ENCODE assay signal across 8 mouse cellular contexts in the genomic region with DNA sequence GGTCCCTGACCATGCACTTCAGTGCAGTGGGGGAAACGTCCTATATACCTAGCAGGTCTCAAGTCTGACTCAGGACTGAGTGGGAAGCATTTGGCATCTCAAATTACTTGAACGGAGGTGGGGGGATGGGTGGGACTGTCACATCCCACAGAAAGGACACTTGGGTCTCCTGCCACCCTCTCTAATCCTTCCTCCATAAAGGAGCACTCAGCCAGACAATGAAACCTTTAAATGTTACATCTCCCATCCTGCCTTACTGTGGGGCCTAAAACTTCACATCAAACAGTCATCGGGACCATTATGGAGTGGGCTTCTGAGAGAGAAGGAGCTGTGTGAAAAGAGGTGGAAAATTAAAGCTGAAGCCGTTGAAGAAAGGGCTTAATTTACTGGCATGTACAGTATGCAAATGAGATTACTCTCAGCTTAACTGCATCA.
DNase-seq lines count a peak whose midpoint lies in the region; ATAC-seq lines count a peak whose summit lies in the region.

No protein-coding gene starts in this region.

- peak; percentile 39 for DNase-seq in hindbrain, embryonic 10.5 days (ENCODE audit: low spot score)
- DNase-seq in hindbrain, embryonic 14.5 days (ENCODE audit: low spot score) = no peak
- peak; percentile 60 for DNase-seq in ES-CJ7 (ENCODE audit: low read depth, low spot score)
- DNase-seq in B cell, adult 2 months = no peak
- no peak for DNase-seq in lung, postnatal 36 days

- H3K4me2 ChIP-seq in hindbrain, embryonic 14.5 days (replicated peaks) = no peak overlapping the region
- peak overlapping the region; percentile 7; the same call in 1 of the 2 replicates for H3K4me2 ChIP-seq in embryonic facial prominence, embryonic 12.5 days (replicated peaks)
- peak overlapping the region; percentile 34 for H3K4me2 ChIP-seq in midbrain, embryonic 12.5 days (replicated peaks)

- 8% methylated on average over 4 of the region's 4 CpGs for WGBS in hindbrain, embryonic 10.5 days
- WGBS in hindbrain, embryonic 14.5 days = 6% methylated on average over 4 of the region's 4 CpGs
- WGBS in embryonic facial prominence, embryonic 12.5 days = 5% methylated on average over 4 of the region's 4 CpGs
- WGBS in midbrain, embryonic 12.5 days = 2% methylated on average over 4 of the region's 4 CpGs

- peaks cover 70% of the 10 kb centered on the region for H3K4me1 ChIP-seq in hindbrain, embryonic 10.5 days (replicated peaks)
- peaks cover 51% of the 10 kb centered on the region for H3K4me1 ChIP-seq in hindbrain, embryonic 14.5 days (replicated peaks; ENCODE audit: control insufficient read depth, insufficient read depth, low read length)
- peaks cover 44% of the 10 kb centered on the region for H3K4me1 ChIP-seq in embryonic facial prominence, embryonic 12.5 days
- peaks cover 60% of the 10 kb centered on the region for H3K4me1 ChIP-seq in midbrain, embryonic 12.5 days

- peak overlapping the region; percentile 20; the same call in 1 of the 2 replicates for H3K27ac ChIP-seq in hindbrain, embryonic 10.5 days
- no peak overlapping the region for H3K27ac ChIP-seq in hindbrain, embryonic 14.5 days
- no peak overlapping the region for H3K27ac ChIP-seq in embryonic facial prominence, embryonic 12.5 days
- peak overlapping the region; percentile 35; the same call in 1 of the 2 replicates for H3K27ac ChIP-seq in midbrain, embryonic 12.5 days (replicated peaks)

- H3K9me3 ChIP-seq in hindbrain, embryonic 10.5 days = no peaks in the 10 kb centered on the region
- H3K9me3 ChIP-seq in hindbrain, embryonic 14.5 days (ENCODE audit: control insufficient read depth, low read length) = no peaks in the 10 kb centered on the region
- no peaks in the 10 kb centered on the region for H3K9me3 ChIP-seq in embryonic facial prominence, embryonic 12.5 days
- no peaks in the 10 kb centered on the region for H3K9me3 ChIP-seq in midbrain, embryonic 12.5 days

- no peaks in the 10 kb centered on the region for H3K27me3 ChIP-seq in hindbrain, embryonic 10.5 days (ENCODE audit: insufficient read depth, poor library complexity, severe bottlenecking)
- H3K27me3 ChIP-seq in hindbrain, embryonic 14.5 days (ENCODE audit: control insufficient read depth, insufficient read depth, low read length) = peaks cover 14% of the 10 kb centered on the region
- H3K27me3 ChIP-seq in embryonic facial prominence, embryonic 12.5 days = no peaks in the 10 kb centered on the region
- H3K27me3 ChIP-seq in midbrain, embryonic 12.5 days = no peaks in the 10 kb centered on the region

- H3K4me3 ChIP-seq in hindbrain, embryonic 10.5 days = no peak overlapping the region
- H3K4me3 ChIP-seq in hindbrain, embryonic 14.5 days (replicated peaks; ENCODE audit: low read length) = no peak overlapping the region
- no peak overlapping the region for H3K4me3 ChIP-seq in embryonic facial prominence, embryonic 12.5 days
- 0 out of 2 replicates have a peak overlapping the region, but pooled peaks have one; percentile 1 for H3K4me3 ChIP-seq in midbrain, embryonic 12.5 days

- no peaks in the 10 kb centered on the region for H3K36me3 ChIP-seq in hindbrain, embryonic 10.5 days
- no peaks in the 10 kb centered on the region for H3K36me3 ChIP-seq in hindbrain, embryonic 14.5 days (replicated peaks; ENCODE audit: control insufficient read depth, insufficient read depth)
- no peaks in the 10 kb centered on the region for H3K36me3 ChIP-seq in embryonic facial prominence, embryonic 12.5 days
- no peaks in the 10 kb centered on the region for H3K36me3 ChIP-seq in midbrain, embryonic 12.5 days

- no peak; the same call in 1 of the 2 replicates for ATAC-seq in hindbrain, embryonic 14.5 days (ENCODE audit: low FRiP score)
- no peak for ATAC-seq in embryonic facial prominence, embryonic 12.5 days (ENCODE audit: insufficient number of reproducible peaks, insufficient read depth, low FRiP score, low TSS enrichment)
- peak; percentile 55; the same call in 1 of the 2 replicates for ATAC-seq in midbrain, embryonic 12.5 days (ENCODE audit: low FRiP score, low read depth)
- ATAC-seq in megakaryocyte-erythroid progenitor cell, adult 5-6 weeks (replicated peaks; ENCODE audit: low FRiP score, low TSS enrichment, poor library complexity, severe bottlenecking) = no peak

- H3K9ac ChIP-seq in hindbrain, embryonic 14.5 days = no peak overlapping the region
- H3K9ac ChIP-seq in embryonic facial prominence, embryonic 12.5 days = no peak overlapping the region
- no peak overlapping the region for H3K9ac ChIP-seq in midbrain, embryonic 12.5 days (replicated peaks)

Comparison
In these comparisons a context has a peak if more than half of its experiments do, and no peak if none do; other contexts are left out.
1. DNase-seq: peak in hindbrain, embryonic 10.5 days (single experiment) and ES-CJ7 (single experiment); none in hindbrain, embryonic 14.5 days (single experiment), B cell, adult 2 months (0 of 2) and lung, postnatal 36 days (single experiment).
2. H3K27ac ChIP-seq: peak in hindbrain, embryonic 10.5 days (single experiment) and midbrain, embryonic 12.5 days (single experiment); none in hindbrain, embryonic 14.5 days (single experiment) and embryonic facial prominence, embryonic 12.5 days (single experiment).